Mouse (Mus musculus): ENCODE measurements at regions not wholly inside any gene's neighbourhood (a gene's known extent, or its start where the extent isn't known, plus 50 kb on each side); places are given as distances from the start of the nearest gene placed in this dataset.

DNA sequence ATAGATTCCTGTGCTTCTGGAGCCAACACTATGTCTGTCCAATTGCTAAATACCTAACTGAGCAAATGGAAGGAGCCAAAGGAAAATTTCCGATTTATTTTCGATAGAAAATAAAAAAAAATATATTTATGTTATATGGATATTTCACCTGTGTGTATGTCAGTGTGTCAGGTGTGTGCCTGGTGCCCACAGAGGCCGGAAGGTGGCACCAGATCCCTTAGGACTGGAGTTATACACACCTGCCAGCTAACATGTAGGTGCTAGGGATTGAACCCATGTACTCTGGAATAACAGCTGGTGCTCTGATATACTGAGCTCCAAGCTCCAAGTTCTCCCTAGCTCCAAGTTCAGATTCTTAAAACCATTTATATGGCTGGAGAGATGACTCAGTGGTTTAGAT is 79.0 kb downstream of the Mfsd1 start:
- DNase-seq (ENCODE audit: low spot score in 2 of 2), result no peak
- intact Hi-C loops (cut with DNase I), result no loop called here

DNA sequence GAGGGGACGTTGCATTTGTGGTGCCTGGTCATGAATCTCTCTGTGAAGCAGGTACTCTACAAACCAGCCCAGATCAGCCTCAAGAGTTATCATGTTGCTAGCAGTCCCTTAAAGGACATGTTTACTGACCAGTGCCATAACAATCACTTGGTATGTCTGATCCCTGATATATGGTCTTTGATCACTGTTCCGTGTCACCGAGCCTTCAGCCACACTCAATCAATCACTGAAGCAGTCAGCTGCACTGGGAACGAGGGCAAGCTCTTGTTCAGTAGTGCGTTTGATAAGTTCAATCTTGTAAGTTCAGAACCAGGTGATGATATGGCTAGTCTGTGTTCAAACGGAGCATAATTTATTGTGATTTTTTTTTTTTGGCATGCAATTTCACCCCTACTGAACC is 126.8 kb downstream of the Mfsd1 start:
- no peak for DNase-seq (ENCODE audit: low spot score in 2 of 2)
- intact Hi-C loops (cut with DNase I), result no loop called here

DNA sequence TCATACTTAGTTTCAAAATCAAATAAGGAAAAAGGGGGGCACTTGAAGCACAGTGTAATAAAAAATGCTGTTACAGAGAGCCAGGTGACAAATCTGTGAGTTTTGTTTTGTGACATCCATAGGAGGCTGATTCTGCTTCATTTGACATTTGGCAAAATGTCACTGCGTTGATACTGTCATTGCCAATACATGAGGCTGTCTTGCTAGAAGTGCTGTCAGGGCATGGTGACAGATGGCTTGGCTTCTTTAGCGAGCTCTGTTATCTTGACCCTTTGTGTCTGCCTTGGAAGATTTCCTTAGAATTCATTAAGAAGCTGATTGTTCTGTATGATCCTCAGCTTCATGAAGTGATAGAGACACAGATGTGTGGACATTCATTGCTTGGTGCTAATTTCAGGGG is 129.2 kb downstream of the Mfsd1 start:
- intact Hi-C loops (cut with DNase I), result no loop called here
- no peak for DNase-seq (ENCODE audit: low spot score in 2 of 2)

DNA sequence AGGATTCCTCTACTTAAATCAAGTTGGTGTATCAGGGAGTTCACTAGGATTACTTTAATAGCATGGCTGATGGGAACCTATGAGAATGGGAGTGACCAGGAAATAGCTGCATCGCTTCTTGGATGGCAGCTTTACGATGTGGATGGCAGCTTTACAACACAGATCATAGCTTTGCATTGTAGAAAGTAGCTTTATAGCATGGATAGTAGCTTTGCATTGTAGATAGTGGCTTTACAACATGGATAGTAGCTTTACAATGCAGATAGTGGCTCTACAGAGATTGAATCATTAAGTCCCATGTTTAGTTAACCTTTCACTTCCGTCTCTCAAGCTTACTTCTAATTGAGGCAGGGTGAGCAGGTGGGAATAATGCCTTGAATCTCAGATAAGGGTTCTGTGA is 149.4 kb downstream of the Mfsd1 start:
- DNase-seq (ENCODE audit: low spot score in 2 of 2), result no peak
- intact Hi-C loops (cut with DNase I), result no loop called here

DNA sequence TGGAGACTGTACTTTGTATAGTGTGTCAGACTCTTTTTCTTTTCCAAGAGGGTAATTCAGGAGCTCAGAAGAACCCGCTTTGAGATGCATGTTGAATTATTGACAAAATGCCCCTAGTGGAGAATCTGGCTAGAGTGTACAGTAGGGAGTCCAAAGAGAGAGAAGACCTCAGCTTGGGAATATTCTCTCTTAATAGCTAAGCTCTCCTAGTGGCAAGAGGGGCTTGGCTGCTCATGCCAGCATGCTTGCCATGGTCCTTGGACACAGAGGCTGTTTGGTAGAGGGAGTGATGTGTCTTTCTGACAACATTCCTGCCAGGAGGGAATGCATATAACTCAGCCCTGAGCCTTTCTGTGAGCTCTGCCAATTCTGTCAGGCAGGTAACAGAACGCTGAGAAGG is 150.3 kb downstream of the Mfsd1 start:
- peak in 1 of 2 experiments; percentile 3 for DNase-seq (ENCODE audit: low spot score in 2 of 2)
- intact Hi-C loops (cut with DNase I), result no loop called here

DNA sequence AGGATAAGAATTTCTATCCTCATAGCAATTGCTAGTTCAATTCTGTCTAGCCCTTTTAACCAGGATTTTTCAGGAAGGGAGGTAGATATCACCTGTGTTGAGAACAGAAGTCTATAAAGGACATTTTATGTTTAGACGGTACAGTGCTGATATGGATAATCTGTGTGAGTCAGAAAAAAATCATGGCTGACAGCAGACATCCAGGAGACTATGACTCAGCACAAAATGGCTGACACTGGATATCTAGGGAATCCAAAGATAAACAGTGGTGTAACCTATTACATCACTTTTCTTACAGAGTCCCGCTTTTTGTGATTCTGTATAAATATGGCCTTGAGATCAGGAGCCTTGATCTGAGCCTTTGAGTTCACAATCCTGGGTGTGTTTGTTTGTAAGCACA is 137.8 kb upstream of the Iqcj start:
- intact Hi-C loops (cut with DNase I), result no loop called here
- no peak for DNase-seq (ENCODE audit: low spot score in 2 of 2)

GRCm38 (mm10) chr3:67768603-67769002 is 123.4 kb upstream of the Iqcj start:
- intact Hi-C loops (cut with DNase I), result no loop called here
- DNase-seq (ENCODE audit: low spot score in 2 of 2), result no peak

- peak in 1 of 2 experiments; percentile 9 for DNase-seq (ENCODE audit: low spot score in 2 of 2)
- intact Hi-C loops (cut with DNase I), result no loop called here
These were observed 118.6 kb upstream of the Iqcj start for GRCm38 (mm10) chr3:67773403-67773802.

GRCm38 (mm10) chr3:67782177-67782576 is 109.8 kb upstream of the Iqcj start:
- intact Hi-C loops (cut with DNase I), result no loop called here
- DNase-seq (ENCODE audit: low spot score in 2 of 2), result no peak

GRCm38 (mm10) chr3:67806847-67807601 is 85.0 kb upstream of the Iqcj start:
- DNase-seq (ENCODE audit: low spot score in 2 of 2), result no peak
- intact Hi-C loops (cut with DNase I), result no loop called here

DNA sequence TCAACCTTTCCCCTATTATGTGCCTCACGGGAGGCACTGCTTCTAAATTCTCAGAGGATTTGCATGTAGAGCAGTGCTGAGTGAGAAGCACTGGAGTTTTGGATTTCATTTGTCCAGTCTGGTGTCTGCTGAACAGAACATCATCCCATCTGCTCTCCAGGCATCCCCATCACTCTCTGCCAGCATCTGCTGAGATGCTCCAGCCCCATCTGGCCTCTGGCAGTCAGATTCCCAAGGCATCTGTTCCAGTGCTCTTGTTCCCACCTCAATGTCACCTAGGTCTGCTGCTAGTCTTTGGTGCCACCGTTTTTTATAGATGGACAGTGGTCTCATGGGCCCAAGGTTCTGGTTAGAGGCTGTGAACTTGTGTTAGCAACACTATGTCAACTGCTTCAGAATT is 63.9 kb upstream of the Iqcj start:
- no peak for DNase-seq (ENCODE audit: low spot score in 2 of 2)
- intact Hi-C loops (cut with DNase I), result no loop called here

GRCm38 (mm10) chr3:67833041-67833663 is 58.9 kb upstream of the Iqcj start:
- intact Hi-C loops (cut with DNase I), result no loop called here
- no peak for DNase-seq (ENCODE audit: low spot score in 2 of 2)
